Mouse (Mus musculus) layer of hippocampus, adult 11-12 months (tissue): ENCODE results near the gene Nlrp6.
"Not testable (repeated sequence)": the region's sequence is repeated elsewhere in the genome, so short reads cannot be mapped to it uniquely, and the experiment has no call there.

ENCODE experiments used
- DNase-seq: peaks from one replicate; pipeline ENCODE4 v3.0.0; 2022; ENCODE audit warnings: low spot score

Gene Nlrp6

DNA sequence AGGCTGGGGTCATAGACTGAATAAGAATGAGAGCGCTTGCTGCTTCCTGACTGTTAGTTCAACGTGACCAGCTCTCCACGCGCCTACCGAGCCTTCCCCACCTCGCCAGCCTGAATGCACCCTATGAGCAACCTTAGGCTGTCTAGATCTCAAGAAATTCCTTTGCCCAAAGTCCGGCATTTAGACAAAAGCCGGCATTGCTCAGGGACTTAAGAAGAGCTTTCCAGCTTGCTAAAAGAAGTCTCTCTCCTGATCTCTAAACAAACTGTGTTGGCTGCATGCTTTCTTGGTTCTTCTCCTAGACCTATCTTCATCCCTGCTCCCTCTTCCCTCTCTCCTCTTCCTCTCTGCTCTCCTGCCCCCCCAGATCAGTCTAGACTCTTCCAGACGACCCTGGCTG lies 54.2 kb downstream of the Nlrp6 start:
- DNase-seq, result no peak

DNA sequence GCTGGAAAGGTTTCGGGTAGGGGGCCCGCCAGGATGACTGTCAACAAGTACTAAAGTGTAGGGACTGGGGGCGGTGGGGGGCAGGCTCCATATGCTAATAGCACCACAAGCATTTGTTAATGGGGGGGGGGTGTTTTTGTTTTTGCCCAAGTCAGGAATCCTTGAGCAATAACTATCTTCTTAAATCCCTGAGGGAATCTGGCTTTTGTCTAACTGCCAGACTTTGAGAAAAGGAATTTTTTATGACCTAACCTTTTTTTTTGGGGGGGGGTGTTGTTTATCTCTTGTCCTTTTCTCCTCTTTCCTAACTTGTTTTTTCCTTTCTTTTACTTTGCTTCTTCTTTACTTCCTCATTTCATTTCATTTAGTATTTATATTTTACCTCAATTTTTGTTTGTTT lies 54.8 kb downstream of the Nlrp6 start:
- DNase-seq, result no peak

DNA sequence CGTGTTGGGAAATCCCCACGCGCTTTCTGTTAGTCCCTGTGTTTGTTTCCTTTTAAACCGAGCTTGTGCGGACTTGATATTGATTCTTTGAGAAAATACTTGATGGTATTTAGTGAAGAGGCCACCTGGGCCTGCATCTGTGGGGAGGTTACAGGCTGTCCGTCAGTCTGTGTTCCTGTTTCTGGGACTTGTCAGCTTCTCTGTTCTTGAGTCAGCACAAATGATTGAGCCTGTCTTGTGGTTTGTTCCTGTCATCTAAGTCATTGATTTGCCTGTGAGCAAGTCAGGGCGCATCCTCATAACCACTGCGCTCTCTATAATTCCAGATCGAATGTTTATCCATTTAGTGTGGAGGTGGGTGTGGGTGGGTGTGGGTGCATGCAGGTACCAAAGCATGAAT lies 56.0 kb downstream of the Nlrp6 start:
- not testable (repeated sequence) for DNase-seq
